Mouse (Mus musculus): ENCODE data around the gene Taf8.

Gene Taf8

DNA sequence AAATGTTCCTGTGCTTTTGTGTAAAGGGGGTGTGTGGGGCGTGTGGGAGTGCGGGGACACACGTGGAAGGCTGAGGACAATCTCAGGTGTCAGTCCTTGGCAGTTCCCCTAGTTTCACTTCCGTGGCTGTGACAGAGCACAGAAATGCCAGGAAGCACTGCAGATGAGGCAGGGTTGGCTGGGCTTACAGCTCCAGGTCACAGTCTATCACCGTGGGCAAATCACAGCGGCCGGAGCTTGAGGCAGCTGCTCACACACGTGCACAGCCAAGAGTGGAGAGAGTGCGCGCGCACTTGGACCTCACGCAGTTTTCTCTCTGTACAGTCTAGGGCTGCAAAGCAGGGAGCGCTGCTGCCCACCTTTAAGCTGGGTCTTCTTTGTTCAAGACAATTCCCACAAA is 43.8 kb downstream of the Taf8 start:
- no peak for DNase-seq (ENCODE audit: low read depth)

DNA sequence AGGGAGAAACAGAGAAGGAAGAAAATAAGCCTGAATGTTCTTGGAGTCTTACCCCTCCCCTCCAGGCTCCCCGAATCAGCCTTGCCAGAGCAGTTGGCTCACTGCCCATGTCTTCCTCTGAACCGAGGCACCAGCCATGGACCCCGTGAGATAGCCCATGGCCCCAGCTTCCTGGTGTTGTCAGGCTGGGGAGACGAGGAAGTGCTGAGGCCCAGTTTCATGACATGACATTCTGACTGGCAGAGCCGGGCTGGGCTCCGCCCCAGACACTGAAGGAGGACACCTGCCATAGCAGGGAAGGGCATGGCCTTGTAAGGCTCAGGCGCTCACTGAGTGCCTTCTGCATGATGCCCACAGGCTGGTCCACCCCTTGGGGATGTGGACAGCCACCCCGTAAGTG is 47.4 kb downstream of the Taf8 start:
- DNase-seq (ENCODE audit: low read depth), result no peak

DNA sequence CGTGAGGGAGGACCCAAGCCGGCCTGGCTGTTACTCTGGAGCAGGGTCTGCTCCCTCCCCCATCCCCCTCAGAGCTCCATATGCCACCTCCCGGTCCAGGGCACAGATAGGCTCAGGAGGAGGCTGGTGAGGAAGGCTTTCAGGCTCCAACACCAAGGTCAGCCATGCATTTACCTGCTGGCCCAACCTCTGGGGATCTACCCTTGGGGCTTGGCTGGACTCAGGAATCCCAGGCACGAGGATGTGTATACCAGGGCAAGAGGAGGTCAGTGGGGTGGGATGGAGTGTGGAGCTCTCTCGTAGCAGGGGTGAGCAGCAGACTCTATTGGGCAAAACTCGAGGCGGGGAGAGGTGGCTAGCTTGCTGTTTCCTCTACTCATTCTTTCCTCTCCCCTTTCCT is 49.2 kb downstream of the Taf8 start:
- no peak for DNase-seq (ENCODE audit: low read depth)

DNA sequence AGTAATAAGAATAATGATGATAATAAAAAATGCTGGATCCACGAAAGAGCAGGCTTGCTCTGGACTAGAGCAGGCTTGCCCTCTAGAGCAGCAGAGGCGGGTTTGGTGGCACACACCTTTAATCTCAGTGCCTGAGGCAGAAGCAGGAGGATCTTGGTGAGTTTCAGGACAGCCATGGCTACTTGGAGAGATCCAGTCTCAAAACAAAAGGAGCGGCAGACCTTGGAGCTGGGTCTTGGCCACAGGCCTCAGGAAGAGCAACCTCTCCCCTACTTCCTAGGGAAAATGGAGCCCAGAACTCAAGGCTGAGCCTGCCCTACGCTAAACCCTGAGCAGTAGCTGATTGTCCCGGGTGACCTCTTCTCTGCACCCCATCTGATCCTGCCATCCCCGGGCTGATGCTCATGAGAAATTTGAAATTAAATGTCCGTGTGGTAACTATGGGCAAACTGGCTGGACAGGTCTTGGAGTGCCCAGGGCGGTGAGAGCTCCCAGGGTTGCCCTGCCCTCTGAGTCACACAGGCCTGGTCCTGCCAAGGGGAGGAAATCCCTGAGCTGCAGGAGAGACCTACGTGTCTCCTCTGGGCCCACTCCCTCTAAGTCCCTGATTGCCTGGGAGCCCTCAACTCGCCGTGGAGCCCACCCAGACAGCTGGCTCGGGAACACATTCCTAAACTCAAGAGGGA is 51.1 kb downstream of the Taf8 start:
- DNase-seq (ENCODE audit: low read depth), result no peak

DNA sequence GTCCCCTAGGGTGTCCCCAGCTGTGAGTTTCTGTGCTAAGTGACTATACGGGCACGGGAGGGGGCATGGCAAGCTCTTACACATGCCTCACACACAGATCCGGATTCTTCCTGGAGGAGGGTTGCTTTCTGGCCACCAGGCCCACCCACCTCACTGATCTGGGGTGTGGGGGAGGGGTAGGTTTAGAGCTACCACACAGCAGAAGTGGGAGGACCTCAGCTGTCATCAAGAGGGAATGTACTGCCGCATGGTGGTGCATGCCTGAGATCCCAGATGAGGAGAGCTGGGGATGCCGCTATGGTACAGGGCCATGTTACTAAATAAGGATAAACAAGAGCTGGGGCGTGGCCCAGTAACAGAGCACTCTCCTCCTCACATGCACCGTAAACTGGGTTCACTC is 51.9 kb downstream of the Taf8 start:
- DNase-seq (ENCODE audit: low read depth), result no peak

DNA sequence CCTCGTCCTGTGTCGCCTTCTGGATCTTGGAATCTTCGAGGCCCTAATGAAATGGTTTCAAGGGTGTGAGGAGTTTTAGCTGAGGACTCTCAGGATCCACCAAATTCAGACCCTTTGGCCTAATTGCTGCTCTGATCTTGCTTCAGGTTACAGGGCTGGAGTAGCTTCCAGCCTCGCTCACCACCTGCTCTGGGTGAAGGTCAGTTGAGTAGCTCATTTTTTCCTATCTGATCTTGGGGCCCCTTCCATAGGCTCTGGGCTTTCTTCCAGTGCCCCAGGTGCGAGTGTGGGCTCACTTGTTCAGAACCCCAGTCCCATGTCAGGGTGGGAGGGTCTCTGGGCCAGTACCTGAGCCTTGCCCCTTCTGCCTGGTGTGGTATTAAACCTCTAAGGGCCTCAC is 52.7 kb downstream of the Taf8 start:
- DNase-seq (ENCODE audit: low read depth), result no peak

DNA sequence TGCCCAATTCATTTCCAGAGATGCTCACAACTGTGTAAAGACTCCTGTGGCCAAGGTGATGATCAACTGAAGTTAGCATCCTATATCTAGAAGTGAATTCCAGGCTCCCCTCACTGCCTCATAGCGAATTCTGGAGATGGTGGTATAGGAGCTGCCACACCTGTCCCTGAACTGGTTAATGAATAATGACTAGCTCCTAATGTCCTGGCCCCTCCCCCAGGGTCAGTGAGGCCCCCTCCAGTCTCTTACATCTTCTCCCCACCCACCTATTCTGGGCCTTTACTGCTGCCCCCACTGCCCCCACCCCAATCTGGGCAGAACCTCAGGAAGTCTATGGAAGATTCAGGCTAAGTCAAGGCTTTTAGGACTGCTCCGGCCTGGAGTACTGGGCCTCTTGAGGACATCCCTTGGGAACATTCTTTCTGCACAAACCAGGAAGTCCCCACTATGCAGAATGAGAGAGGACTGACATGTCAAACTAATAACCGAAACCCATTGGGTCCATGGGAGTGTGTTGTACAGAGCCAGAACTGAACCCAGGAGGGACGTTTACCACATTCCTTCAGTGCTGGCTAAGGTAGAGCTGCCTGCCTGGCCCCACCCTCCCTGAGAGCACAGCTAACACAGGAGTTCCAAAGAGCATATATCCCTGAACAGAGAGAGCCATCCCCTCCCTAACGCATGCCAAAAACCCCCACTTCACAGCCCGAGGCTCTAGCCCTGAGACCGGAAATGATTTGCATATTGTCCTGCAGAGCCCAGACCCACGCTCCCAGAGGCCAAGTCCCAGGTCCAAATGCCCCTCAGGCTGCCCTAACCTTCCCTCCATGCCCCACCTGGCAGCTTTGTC is 53.3 kb downstream of the Taf8 start:
- no peak for DNase-seq (ENCODE audit: low read depth)

DNA sequence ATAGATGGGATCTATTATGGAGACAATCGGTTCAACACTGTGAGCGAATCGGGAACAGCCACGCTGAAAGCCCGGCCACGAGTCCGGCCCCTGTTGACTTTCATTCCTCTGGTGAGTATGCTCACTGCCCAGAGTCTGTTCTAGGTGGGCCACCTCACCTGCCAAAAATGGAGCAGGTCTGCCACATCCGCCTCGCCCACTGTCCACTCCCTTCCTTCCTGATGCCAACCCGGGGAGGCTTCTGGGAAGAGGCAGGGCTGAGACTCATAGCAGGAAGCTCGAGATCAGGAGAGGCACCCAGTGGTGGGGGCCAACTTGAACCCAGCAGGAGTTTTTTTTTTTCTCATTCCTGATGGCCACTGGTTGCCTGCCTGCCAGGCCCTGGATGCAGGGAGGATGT is 55.5 kb downstream of the Taf8 start:
- no peak for DNase-seq (ENCODE audit: low read depth)

DNA sequence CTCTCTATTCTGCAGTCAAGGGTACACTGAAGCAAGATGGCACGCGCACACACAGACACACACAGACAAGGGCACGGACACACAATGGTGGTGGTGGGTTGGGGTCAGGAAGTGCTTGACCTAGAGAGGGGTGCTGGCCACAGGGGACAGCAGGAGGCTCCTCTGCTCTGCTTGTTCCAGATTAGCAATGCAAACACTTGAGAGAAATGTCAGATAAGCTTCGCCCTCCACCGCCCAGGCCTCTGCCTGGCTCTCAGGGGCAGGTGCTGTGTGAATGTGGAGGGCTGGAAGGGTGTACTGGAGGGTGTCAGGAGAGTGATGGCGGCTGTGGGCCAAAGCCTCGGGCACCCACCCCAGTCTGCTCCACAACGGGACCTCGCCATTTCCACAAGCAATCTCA is 56.1 kb downstream of the Taf8 start:
- no peak for DNase-seq (ENCODE audit: low read depth)

DNA sequence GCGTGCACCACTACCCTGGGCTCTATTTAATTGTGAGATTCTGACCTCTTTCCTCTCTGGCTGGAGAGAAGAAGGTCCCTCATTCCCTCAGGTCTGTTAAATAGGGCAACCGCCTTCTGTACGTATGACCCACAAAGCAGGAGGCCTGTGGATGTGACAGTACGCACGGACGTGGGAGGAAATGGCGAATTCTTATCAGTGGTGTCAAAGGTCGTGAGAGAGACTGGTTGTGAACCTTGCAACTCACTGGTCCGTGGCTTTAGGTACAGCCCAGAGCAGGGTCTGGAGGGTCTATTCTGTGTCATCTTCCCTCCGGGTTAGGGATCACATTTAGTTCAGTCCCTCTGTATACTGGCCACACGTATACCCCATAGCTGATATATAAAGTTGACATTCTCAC is 56.6 kb downstream of the Taf8 start:
- DNase-seq (ENCODE audit: low read depth), result no peak

DNA sequence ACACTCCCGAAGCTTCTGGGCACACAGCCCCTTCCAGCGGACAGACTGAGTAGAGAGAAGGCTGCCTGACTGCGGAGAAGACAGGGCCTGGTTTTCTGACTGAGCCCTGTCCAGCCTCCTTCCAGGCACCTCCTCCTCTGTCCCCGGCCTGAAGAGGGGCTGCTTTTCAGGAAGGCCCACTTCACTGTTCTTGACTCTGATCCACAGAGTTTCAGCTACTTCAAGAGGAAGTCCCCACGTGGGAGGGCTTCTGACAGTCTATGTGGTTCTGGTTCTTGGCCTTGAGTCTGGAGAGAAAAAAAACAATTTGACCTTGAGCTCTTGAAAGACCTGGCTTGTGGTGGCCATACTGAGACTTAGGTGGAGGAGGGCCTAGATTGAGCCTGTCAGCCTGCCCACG is 58.0 kb downstream of the Taf8 start:
- no peak for DNase-seq (ENCODE audit: low read depth)

DNA sequence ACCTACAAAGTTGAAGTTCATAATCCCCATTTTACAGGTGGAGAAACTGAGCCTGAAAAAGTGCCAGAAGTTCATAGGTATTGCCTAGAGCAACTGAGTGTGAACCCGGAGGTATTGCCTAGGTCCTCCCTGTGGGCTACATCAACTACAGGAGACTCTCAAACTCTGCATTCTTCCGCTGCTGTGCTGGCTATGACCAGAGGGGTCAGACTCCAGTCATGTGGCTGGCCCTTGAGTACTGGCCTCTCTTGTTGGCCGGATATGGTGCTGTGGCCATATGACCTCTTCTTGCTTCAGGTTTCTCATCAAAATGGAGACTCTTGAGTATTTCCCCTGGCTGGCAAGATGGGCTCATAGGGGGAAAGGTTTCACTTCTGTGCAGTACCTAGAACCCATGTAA is 59.8 kb downstream of the Taf8 start:
- DNase-seq (ENCODE audit: low read depth), result no peak

DNA sequence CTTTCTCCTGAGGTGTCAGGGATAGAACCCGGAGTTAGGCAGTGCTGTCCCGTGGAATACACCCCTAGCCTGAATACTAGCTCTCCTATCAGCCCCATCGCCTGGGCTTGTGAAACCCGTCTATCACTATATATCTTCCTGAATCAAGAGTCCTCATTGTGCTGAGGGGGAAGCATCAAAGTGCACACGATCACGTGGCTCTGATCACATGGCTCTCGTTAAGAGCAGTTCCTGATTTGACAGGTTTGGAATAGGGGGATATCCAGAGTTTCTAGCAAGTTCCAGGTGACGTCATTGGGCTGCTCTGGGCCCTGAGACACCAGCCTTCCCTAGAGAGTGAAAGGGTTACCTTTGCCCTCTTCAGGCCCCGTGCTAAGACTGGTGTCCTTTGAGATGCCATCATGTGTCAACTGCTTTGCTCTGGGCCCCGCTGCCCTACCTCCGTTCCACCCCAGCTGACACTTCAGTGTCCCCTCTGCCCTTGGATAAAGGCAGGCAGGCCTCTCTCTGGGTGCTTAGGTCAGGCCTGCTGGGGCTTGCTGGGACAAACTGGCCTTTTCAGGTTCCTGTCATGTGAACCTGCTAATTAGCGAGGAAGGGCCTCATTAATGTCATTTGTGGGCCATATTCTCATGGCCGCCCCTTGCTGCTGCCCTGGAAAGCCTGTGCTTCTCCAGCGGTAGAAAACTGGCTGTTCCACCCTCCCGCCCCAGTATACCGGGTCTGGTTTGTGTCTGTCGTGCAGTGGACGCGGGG is 60.6 kb downstream of the Taf8 start:
- DNase-seq (ENCODE audit: low read depth), result no peak

DNA sequence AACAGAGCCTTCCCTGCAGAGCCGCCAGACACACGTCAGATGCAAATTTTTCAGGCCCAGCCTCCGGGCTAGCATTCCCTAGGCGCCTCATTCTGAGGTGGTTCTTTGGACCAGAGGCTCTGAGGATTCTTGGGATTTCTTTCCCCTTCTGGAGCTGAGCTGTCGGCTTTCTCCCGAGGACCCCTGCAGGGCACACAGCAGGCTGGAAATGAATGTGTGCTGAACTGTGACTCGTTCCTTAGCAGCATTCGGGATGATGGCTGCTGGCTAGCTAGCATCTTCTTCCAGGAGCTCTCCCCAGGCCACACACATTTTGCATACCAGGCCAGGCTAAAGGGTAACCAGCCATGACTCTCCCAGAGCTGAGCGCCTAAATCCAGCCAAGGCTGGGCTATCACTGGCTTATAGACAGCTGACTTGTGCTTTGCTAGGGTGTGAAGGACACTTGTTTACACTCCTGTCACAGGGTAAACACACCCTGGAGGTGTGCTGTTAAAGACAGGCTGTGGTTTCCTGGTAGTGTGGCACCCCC is 61.7 kb downstream of the Taf8 start:
- no peak for DNase-seq (ENCODE audit: low read depth)

DNA sequence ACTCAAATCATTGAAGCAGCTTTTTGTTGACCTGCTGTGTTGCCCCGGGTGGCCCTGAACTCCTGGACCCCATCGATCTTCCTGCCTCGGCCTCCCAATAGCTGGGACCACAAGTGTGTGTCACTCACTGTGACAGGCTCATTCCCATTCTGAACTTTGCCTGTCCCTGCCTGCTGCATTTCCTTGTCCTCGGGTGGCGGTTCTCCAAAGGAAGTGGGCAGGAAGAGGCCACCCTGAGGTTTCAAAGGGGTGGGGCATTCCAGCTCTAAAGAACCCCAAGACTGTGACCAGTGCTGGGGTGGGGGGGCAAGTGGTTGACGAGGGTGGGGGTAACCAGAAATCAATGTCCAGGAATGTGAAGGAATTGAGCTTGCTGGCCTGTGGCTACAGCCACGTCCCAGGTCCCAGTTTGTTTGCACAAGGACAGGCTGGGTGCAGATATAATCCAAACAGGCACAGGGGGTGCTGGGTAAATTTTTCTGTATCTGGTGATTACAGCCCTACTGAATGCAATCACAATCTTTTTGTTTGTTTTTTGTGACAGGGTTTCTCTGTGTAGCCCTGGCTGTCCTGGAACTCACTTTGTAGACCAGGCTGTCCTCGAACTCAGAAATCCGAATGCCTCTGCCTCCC is 62.6 kb downstream of the Taf8 start:
- no peak for DNase-seq (ENCODE audit: low read depth)

DNA sequence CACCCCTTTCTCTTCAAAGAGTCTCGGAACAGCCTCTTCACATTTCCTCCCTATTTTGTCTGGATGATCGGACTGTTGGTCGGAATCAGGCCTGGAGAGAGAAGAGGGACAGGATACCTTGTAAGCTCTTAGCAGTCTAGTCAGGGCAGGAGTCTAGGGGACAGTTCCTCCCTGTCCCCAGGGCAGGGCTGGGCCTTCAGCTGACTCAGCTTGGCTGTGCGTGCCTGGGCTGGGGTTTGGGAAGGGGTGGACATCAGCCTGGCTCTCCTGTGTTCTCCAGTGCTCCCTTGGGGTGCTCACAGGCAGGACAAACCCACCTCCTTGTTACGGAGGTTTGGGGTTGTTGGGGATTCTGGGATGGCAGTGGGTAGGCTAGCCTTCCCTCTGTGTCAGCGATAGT is 63.5 kb downstream of the Taf8 start:
- no peak for DNase-seq (ENCODE audit: low read depth)

DNA sequence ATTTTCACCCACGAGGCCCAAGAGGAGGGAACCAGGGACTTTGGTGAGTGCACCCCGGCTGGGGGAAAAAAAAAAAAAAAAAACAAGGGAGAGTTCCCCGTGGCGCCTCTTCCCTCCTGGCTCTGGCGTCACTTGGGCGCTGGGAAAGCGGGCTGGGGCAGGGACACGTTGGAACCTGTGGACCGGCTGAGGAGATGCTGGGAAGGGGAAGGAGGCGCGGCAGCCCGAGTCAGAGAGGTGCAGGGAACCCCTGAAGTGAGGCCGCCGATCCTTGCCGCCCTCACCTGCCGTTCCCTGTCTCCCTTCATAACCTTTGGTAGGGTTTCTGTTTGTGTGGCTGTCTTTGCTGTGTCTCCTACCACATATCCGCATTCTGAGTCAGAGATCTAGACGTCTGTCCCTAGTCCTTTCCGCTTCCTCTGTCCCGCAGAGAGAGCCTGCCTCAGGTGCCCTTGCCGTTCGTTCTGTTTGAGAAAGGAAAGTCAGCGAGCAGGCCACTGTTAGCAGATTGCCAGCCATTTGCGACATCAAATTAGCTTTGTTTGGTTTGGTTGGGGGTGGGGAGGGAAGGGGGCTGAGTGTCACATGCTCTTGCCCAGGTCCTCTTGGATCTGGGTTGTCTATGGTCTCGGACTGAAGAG is 65.1 kb downstream of the Taf8 start, which contains the start of gene 1700001C19Rik:
TSS of gene 1700001C19Rik (minus strand) at position 470 of the 641 bp plus-strand sequence.
- DNase-seq (ENCODE audit: low read depth), result no peak

DNA sequence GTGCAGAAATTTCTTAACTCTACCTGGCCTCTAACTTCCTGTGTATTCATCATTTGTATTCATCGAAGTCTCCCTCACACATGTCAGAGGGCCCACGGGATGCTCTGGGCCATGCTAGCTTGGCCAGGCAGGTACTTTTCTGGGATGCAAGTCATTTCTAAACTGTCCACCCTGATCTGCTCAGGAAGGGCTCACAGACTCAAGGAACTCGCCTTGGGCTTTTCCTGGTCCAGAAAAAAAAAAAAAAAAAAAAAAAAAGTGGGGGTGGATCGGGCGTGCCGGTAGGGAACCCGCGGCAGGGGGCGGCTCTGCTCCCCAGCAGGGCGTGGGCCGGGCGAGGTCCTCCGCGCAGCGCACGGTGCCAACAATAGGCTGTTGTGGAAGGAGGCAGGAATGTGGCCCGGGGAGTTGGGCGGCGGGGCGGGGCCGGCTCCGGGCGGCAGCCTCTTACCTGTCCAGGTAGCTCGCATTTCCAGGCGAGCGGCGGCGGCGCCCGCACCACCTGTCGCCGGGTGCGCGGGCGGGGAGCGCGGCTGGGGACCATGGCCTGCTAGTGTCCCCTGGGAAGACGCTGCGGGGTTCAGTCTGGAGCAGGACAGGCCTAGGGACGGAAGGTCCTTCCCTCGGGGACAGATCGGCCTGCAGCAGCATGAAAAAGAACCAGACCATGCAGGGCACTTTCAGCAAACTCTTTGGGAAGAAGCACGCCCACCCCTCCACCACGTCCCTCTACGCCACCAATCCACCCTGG is 65.8 kb downstream of the Taf8 start, which contains the start of gene AI661453:
TSS of gene AI661453 (plus strand) at position 460 of the 751 bp plus-strand sequence.
- DNase-seq (ENCODE audit: low read depth), result no peak

Data from fibroblast of lung, adult 2 months (primary cell).